Mouse (Mus musculus): ENCODE results near the gene Ado.

DNA sequence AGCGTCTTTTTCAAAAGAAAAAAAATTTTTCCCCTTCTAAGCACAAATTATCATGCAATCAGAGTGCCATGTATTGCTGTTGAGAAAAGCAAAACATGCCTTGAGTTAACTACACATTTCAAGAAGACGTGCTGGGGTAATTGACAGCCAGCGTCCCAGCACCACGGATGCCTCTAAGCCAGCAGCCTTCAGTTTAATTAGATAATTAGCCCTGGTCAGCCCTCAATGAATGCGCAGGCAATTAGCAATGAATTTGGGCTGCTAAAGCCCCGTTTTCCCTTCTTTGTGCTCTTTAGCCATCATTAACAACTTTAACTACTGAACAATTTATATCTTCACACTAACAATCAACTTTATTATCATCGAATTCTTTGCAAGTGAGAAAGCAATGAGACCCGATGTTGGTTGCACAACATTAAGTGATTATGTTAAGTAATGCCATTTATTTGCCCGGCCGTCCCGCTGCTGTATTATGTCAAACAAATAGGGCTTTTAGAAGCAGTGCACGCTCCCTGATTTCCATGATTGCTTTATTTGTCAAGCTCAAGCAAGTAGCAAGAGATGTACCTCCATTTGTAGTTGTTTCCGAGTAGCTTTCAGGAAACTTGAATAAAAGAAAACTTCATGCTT is 11.1 kb upstream of the Ado start:
- no peak for TF ChIP-seq POLR2A (IDR thresholded peaks at IDR 0.05; ENCODE audit: borderline replicate concordance, extremely low read depth, insufficient read depth, insufficient read length, poor library complexity, severe bottlenecking)
- no peak for TF ChIP-seq CTCF (IDR thresholded peaks at IDR 0.05; ENCODE audit: borderline replicate concordance, extremely low read depth, insufficient read depth, insufficient read length)

All from brain, embryonic 14.5 days (tissue).